Mouse (Mus musculus) midbrain, postnatal 0 days (tissue): ENCODE results near the gene Hspa14. TPM values are rescaled to one million over a fixed set of nuclear protein-coding genes. Genes with fewer than 3 reads are reported as not detected.

ENCODE experiments used
- ATAC-seq: fragments of 200-750 bp; cut with Nextera tagmentation; 2 replicates; pipeline ENCODE4 v1.8.0; 2017; ENCODE audit warnings: moderate number of reproducible peaks, mild to moderate bottlenecking, moderate TSS enrichment, moderate library complexity; ENCODE audit not compliant: low FRiP score
- DNase-seq: peaks from one replicate; pipeline ENCODE4 v3.0.0-alpha.2; 2015; ENCODE audit warnings: low spot score
- H3K27ac ChIP-seq: fragments of 300-500 bp; sonication (generic); 2 replicates; pipeline ENCODE4 v1.5.1; 2014; ENCODE audit warnings: low read depth, mild to moderate bottlenecking, low read length, mixed read lengths
- H3K27me3 ChIP-seq: fragments of 300-500 bp; sonication (generic); 2 replicates; pipeline ENCODE4 v1.6.1; 2014; ENCODE audit warnings: low read length, control low read depth, mixed read lengths; ENCODE audit not compliant: insufficient read depth
- H3K36me3 ChIP-seq: fragments of 300-500 bp; sonication (generic); 2 replicates; pipeline ENCODE4 v1.6.1; 2014; ENCODE audit warnings: low read length, control low read depth, mixed read lengths; ENCODE audit not compliant: insufficient read depth
- H3K4me1 ChIP-seq: fragments of 300-500 bp; sonication (generic); 2 replicates; pipeline ENCODE4 v1.6.1; 2014; ENCODE audit warnings: mild to moderate bottlenecking, control low read depth, antibody characterized with exemption, low read length, mixed read lengths; ENCODE audit not compliant: insufficient read depth
- H3K4me2 ChIP-seq: fragments of 300-500 bp; sonication (generic); 2 replicates; pipeline ENCODE4 v1.6.1; 2014; ENCODE audit warnings: low read depth, mild to moderate bottlenecking, low read length, mixed read lengths; ENCODE audit not compliant: poor library complexity, severe bottlenecking
- H3K4me3 ChIP-seq: fragments of 300-500 bp; sonication (generic); 2 replicates; pipeline ENCODE4 v1.5.1; 2014; ENCODE audit warnings: low read depth, mild to moderate bottlenecking, low read length, moderate library complexity
- H3K9ac ChIP-seq: fragments of 300-500 bp; sonication (generic); replicated peaks from 2 replicates; pipeline ENCODE4 v1.6.1; 2014; ENCODE audit warnings: mild to moderate bottlenecking, low read length, moderate library complexity, mixed read lengths; ENCODE audit not compliant: poor library complexity, severe bottlenecking
- H3K9me3 ChIP-seq: fragments of 300-500 bp; sonication (generic); 2 replicates; pipeline ENCODE4 v1.6.1; 2016; ENCODE audit warnings: low read length, control low read depth
- CTCF ChIP-seq: IDR thresholded peaks from 2 replicates; pipeline ENCODE4 v1.5.1; 2016; ENCODE audit warnings: antibody characterized with exemption, mild to moderate bottlenecking
- WGBS: fragments of 180-500 bp; shearing (Covaris S2); extraction: QIAGEN DNeasy Blood & Tissue Kit; methylation state at CpG from one replicate; pipeline ENCODE4 v1.1.7; 2014; 5-methylcytosine and 5-hydroxymethylcytosine counted together
- polyA plus RNA-seq: library from polyadenylated mRNA; unstranded; fragments of >200 nt; fragmentation: Nextera tagmentation; extraction: Ambion mirVana; gene quantifications from 2 replicates; pipeline ENCODE4 v1.2.1, GENCODE M21; 2015
- total RNA-seq: library from RNA; depleted of rRNA; stranded (reverse); fragments of >200 nt; gene quantifications from 2 replicates; pipeline ENCODE4 v1.2.3, GENCODE M21; 2014

Gene Hspa14
- total and polyA plus RNA-seq, 2 experiments from 2014 or later, result 42.7 to 45.1 TPM

- no peaks in the 10 kb centered on the region for H3K27me3 ChIP-seq
- H3K9ac ChIP-seq, result no peak overlapping the region
- H3K27ac ChIP-seq, result no peak overlapping the region
- WGBS, result 90% methylated on average over 4 of the region's 4 CpGs
- no peaks in the 10 kb centered on the region for H3K4me1 ChIP-seq
- H3K4me3 ChIP-seq, result no peak overlapping the region
- H3K36me3 ChIP-seq, result no peaks in the 10 kb centered on the region
- H3K4me2 ChIP-seq, result no peak overlapping the region
- no peaks in the 10 kb centered on the region for H3K9me3 ChIP-seq
- DNase-seq (no peak), ATAC-seq (no peak)
- no peak for TF ChIP-seq CTCF
Observed at GRCm38 (mm10) chr2:3522558-3522957, 9.9 kb upstream of the Hspa14 start.

DNA sequence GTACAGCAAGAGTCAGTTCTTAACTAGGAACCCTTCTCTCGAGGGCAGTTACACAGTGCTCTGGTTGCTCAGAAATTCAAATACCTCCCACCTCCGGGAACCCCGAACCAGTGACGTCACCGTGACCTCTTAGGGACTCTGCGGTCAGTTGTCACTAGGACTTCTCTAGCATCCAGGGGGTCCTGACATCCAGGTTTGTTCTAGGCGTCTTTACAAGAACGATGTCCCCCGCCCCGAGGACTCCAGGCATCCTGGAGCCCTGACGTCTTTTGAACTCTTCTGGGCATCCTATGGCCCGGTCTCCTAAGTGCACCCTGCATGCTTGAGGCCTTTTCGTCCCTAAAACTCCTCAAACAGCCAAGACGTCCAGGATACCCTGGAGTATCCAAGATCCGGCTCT is 538 bp downstream of the Hspa14 start:
- WGBS, result under 1% methylated on average over 15 of the region's 15 CpGs
- Histone ChIP-seq H3K4me1 (peaks cover 3% of the 10 kb centered on the region), H3K9ac (peak overlapping the region; percentile 86), H3K4me3 (peak overlapping the region; percentile 83), H3K4me2 (peak overlapping the region; percentile 91), H3K27ac (peak overlapping the region; percentile 92), H3K36me3 (peaks cover 20% of the 10 kb centered on the region), H3K27me3 (no peaks in the 10 kb centered on the region), H3K9me3 (no peaks in the 10 kb centered on the region)
- no peak for TF ChIP-seq CTCF
- DNase-seq (peak; percentile 12), ATAC-seq (no peak)

GRCm38 (mm10) chr2:3500886-3501285 is 11.7 kb downstream of the Hspa14 start:
- peak; percentile 17; the same call in 1 of the 2 replicates for TF ChIP-seq CTCF
- H3K4me2 ChIP-seq, result no peak overlapping the region
- no peak overlapping the region for H3K9ac ChIP-seq
- DNase-seq, result no peak
- H3K4me1 ChIP-seq, result no peaks in the 10 kb centered on the region
- no peak for ATAC-seq
- H3K27me3 ChIP-seq, result no peaks in the 10 kb centered on the region
- 96% methylated on average over 5 of the region's 5 CpGs for WGBS
- H3K4me3 ChIP-seq, result no peak overlapping the region
- H3K36me3 ChIP-seq, result peaks cover 41% of the 10 kb centered on the region
- H3K27ac ChIP-seq, result no peak overlapping the region
- H3K9me3 ChIP-seq, result no peaks in the 10 kb centered on the region

DNA sequence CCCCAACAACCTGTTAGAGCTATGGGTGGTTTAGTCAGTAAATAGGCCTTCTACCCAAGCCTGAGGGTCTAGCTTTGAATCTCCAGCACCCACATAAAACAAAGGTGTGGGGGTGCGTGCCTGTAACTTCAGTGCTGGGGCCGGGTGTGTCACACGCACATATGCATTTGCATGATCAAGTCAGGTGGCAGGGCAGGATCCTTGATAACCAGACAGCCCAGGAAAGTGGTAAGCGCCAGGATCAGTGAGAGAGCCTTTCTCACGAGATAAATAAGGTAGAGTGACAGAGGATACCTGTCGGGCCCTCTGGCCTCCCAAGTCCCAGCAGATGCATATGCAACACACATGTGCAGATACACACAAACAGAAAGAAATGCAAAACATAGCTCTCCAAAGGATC is 13.1 kb downstream of the Hspa14 start:
- Histone ChIP-seq H3K4me2 (no peak overlapping the region), H3K9me3 (no peaks in the 10 kb centered on the region), H3K27ac (no peak overlapping the region), H3K4me3 (no peak overlapping the region), H3K4me1 (no peaks in the 10 kb centered on the region), H3K36me3 (peaks cover 43% of the 10 kb centered on the region), H3K27me3 (no peaks in the 10 kb centered on the region), H3K9ac (no peak overlapping the region)
- ATAC-seq (no peak), DNase-seq (no peak)
- no peak for TF ChIP-seq CTCF
- WGBS, result 96% methylated on average over 6 of the region's 6 CpGs

GRCm38 (mm10) chr2:3493833-3494409 is 18.7 kb downstream of the Hspa14 start:
- H3K9ac ChIP-seq, result no peak overlapping the region
- no peak overlapping the region for H3K4me3 ChIP-seq
- no peak for DNase-seq
- H3K27me3 ChIP-seq, result no peaks in the 10 kb centered on the region
- no peak overlapping the region for H3K27ac ChIP-seq
- WGBS, result 92% methylated on average over 3 of the region's 3 CpGs
- no peak for TF ChIP-seq CTCF
- peaks cover 49% of the 10 kb centered on the region for H3K36me3 ChIP-seq
- H3K4me2 ChIP-seq, result no peak overlapping the region
- H3K9me3 ChIP-seq, result no peaks in the 10 kb centered on the region
- H3K4me1 ChIP-seq, result no peaks in the 10 kb centered on the region
- ATAC-seq, result no peak

DNA sequence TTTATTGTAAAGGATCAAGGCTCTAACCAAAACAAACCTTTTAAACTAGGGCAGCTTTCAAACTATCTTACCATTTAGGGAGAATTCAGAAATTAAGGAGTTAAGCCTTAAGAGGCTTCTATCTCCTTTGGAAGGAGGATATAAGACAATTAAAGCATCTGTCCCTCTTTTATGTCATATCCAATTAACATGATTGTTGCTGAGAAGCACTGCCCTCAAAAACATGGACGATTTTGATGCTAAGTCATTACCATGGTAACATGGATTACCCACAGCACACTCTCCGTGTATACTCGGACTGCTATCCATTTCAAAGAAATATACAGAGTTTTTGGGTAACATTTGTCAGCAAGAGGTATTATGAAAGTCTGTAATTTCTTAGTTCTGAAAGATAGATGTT is 22.8 kb downstream of the Hspa14 start:
- Histone ChIP-seq H3K4me3 (no peak overlapping the region), H3K27ac (no peak overlapping the region), H3K4me2 (no peak overlapping the region), H3K9me3 (no peaks in the 10 kb centered on the region), H3K36me3 (peaks cover 26% of the 10 kb centered on the region), H3K4me1 (no peaks in the 10 kb centered on the region), H3K27me3 (no peaks in the 10 kb centered on the region), H3K9ac (no peak overlapping the region)
- 36% methylated on average over 3 of the region's 3 CpGs for WGBS
- DNase-seq (no peak), ATAC-seq (no peak)
- no peak for TF ChIP-seq CTCF
